Mouse (Mus musculus): ENCODE data around the gene Cnpy2.
"Not testable (repeated sequence)": the region's sequence is repeated elsewhere in the genome, so short reads cannot be mapped to it uniquely, and the experiment has no call there.

The Cnpy2 gene

DNA sequence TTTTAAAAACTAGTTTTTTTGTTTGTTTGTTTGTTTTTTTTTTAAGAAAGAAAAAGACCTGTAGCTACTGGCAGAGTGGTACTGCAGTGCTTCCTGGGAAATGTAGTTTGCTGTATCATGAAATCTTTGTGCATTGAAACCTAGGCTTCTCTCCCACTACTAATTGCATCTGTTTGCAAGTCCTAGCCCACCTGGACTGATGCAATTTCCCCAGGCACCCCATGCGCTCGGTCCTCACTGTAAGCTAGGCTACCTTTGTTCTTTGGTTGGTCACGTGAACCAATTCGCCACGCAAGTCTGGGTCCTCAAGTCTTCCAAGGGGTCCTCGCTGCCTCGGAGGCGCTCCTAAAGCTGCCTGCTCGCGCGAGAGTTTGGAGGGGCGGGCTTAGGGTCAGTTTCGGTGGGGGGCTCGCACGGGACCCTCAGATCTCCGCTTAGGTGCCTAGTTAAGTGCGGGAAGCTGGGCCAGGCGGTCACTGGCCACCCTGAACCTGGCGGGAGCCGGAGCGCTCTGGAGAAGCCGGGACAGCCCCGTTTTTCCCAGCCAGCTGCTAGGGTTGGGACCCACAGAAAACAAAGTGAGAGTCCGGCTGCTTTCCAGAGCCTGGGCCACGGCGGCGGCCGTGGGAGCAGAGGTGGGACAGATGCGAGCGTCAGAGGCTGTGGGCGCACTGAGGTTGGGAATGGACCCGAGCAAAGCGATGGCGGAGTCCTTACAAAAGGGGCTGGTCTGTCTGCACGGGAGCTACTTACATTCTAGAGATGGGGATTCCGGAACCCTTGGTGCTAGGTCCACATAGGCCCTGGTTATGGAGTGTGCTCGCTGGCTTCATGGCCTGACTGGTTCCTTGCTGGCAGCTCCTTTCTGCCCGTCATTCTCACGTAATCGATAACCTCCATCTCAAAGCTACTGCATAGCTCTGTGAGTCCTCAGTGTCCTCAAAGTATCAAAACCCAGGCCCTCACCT lies at the start of gene Cnpy2:
TSS of gene Cnpy2 (plus strand) at position 319 of the 968 bp plus-strand sequence.
- DNase-seq (ENCODE audit: low read depth): peak; percentile 84

DNA sequence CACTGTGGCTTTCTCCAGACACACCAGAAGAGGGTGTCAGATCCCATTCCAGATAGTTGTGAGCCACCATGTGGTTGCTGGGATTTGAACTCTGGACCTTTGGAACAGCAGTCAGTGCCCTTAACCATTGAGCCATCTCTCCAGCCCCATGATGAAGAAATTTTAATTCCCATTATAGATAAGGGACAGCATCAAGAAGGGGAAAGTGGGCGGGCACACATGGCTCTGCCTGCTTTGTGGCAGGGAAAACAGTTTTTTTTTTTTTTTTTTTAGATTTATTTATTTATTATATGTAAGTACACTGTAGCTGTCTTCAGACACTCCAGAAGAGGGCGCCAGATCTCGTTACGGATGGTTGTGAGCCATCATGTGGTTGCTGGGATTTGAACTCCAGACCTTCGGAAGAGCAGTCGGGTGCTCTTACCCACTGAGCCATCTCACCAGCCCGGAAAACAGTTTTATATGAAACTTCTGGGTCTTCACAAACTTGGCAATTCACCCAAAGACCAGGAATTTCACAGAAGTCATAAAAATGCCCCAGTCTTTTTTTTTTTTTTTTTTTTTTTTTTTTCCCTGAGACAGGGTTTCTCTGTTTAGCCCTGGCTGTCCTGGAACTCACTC lies 49.3 kb upstream of the Cnpy2 start:
- DNase-seq (ENCODE audit: low read depth): not testable (repeated sequence)

DNA sequence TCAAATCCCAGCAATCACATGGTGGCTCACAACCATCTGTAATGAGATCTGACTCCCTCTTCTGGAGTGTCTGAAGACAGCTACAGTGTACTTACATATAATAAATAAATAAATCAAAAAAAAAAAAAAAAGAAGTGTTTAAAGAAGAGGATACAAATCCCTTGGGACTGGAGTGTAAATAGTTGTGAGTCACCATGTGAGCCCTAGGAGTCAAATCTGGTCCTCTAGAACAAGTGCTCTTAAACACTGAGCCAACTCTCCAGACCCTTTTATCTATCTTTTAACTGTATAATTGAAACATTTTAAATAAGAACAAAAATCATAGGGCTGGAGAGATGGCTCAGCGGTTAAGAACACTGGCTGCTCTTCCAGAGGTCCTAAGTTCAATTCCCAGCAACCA lies 46.9 kb upstream of the Cnpy2 start:
- DNase-seq (ENCODE audit: low read depth): not testable (repeated sequence)

DNA sequence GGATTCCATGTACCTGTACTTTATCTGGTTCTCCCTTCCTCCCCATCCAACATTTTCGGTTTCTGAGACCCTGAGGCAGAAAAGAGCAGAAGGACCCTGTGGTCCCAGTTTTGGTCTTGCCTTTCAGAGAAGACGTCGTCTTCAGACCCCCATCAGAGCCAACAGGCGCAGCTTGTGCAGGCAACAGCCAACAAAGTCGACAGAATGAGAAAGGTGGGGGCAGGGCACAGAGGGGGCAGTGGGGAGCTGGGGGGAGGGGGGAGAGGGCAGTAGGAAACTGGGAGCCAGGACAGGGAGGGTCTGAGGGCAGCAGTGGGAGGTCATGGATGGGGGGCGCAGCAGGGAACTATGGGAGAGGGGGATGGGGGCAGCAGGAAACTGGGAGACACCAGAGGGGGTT lies 44.1 kb upstream of the Cnpy2 start:
- no peak for DNase-seq (ENCODE audit: low read depth)

DNA sequence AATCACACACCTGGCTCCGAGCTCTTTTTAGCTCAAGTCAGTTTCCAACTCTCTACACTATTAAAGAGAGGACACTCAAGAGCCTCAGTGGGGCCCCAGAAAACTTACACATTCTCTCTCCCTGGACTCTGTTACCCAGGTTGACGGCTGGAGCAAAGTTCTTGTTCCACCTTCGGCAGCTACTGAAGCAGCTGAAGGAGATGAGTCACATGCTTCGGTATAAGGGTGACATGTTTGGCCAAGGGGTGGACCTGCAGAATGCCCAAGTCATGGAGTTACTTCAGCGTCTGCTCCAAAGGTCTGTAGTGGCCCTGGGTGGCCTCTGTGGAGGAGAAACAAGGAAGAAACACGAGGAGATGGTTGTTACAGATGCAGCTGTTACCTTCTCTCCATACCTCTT lies 41.3 kb upstream of the Cnpy2 start:
- DNase-seq (ENCODE audit: low read depth): no peak

DNA sequence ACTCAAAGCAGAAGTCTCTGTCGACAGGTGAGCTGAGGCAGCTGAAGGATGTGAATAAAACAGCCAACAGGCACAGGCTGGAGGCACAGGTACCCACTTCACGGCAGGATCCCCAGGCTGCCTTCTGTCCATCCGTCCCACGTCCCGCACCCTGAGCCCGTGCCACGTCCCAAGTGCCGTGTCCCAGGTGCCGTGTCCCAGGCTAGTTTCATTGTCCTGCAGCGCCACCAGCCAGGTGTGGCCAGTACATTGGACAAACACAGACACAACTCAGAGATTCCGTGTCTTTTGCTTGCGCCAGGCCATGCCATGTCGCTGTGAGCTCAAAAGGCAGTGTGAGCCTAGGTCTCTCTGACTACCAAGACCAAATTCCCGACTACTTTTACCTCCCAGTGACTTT lies 40.6 kb upstream of the Cnpy2 start:
- no peak for DNase-seq (ENCODE audit: low read depth)

DNA sequence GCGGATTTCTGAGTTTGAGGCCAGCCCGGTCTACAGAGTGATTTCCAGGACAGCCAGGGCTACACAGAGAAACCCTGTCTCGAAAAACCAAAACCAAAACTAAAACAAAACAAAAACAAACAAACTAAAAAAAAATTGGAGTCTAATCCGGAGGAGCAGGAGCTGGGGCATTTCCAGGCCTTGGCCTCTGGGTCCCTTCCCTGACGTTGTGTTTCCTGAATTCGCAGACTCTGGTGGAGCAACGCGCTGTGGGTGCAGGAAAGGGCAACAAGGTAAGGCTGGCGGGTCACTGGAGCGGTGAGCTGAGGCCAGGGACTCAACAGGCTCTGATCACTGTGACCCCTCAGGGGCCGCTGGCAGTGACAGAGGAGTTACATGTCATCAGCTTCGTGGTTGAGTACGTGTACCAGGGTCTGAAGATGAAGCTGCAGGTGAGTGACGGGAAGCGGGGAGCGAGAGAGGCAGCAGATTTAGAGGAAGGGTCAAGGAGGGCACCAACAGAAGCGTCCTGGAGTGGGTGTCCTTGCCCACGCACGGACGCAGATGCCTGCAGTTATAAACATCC lies 39.3 kb upstream of the Cnpy2 start:
- DNase-seq (ENCODE audit: low read depth): no peak

DNA sequence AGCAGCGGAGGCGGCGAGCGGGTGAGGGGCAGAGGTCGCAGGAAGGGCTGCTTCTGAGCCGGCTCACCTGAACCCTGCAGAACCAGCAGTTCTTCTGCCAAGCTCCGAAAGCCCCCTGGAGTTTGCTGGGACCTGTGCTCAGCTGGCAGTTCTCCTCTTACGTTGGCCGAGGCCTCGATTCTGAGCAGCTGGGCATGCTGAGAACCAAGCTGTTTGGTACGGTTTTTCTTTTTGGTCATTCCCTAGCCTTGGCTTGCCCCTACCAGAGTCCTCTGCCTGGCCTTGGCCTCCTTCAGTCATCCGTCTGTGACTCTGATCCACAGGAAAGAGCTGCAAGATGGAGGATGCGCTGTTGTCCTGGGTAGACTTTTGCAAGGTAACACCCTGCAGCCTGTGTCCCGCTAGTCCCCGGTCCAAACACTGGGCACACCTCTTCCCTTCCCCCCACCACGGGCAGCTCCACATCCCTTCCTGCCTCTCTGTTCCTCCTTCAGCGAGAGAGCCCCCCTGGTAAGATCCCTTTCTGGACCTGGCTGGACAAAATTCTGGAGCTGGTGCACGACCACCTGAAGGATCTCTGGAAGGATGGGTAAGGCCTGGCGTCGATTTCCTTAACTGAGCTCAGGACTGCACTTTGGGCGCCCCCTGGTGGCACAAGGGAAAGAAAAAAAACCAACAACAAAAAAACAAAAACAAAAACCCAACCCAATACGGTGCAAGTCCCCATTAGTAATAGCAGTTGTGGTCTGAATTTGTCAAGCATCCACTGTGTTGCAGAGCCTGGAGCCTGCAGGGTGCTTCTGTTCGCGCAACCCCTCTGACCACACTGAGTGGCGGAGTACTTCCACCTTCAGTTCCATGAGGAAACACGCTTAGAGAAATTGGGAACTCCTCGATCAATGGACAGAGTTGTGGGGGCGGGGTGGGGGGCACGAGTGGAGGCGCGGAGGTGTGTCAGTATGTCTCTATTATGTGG lies 38.4 kb upstream of the Cnpy2 start:
- DNase-seq (ENCODE audit: low read depth): peak; percentile 78

DNA sequence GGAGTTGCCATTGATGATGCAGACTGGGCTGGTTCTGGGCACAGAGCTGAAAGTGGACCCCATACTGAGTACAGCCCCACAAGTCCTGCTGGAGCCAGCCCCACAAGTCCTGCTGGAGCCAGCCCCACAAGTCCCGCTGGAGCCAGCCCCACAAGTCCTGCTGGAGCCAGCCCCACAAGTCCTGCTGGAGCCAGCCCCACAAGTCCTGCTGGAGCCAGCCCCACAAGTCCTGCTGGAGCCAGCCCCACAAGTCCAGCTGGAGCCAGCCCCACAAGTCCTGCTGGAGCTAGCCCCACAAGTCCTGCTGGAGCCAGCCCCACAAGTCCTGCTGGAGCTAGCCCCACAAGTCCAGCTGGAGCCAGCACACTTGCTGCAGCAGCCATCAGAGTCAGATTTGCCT lies 31.7 kb upstream of the Cnpy2 start:
- not testable (repeated sequence) for DNase-seq (ENCODE audit: low read depth)

DNA sequence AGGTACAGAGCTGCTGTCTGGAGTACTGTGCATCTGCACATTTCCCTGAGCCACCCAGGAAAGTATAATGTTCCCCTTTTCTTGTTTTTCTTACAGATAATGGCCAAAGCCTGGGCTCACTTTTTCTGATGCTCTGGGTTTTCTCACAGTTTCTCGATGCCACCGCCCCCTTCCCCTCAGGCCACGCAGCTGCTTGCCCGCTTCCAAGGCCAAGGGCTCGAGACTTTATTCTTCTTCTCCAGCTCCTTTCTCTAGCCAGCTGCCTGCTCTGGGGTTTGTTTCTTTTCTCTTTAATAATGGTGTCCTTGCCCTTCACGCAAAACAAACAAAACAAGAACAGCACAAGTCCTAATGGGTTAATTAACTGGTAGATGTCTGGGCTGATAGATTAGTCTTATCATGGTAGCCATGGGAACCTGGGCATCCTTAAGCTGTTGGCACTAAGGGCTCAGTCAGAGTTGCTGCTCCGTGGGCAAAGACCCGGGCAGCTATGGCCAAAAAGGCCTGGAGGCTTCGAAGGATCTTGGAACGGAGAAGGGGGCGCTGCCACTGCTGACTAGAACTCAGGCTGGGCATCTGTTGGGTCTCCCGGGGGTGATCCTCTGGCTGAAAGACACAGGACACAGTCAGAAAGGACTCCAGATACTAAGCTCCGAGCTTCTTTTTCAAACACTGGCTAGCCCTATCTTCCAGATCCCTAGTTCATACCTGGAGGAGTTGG lies 25.7 kb upstream of the Cnpy2 start:
- DNase-seq (ENCODE audit: low read depth): no peak

DNA sequence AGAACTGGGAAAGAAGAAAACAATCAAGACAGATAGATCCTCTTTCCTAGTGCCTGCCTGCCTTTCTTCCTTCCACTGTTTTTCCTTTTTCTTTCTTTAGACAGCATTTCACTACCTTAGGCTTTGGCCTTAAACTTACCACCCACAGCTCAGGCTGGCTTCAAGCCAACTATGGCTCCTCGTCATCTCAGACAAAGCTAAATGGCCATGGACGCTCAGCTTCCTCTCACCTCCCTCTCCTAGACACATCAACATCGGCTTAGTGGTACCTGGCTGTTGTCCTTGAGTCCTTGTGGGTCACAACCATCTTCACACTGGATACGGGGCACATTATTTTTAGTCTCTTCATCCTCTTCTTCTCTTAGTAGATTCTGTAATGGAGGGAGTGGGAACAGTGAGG lies 25.0 kb upstream of the Cnpy2 start:
- no peak for DNase-seq (ENCODE audit: low read depth)

DNA sequence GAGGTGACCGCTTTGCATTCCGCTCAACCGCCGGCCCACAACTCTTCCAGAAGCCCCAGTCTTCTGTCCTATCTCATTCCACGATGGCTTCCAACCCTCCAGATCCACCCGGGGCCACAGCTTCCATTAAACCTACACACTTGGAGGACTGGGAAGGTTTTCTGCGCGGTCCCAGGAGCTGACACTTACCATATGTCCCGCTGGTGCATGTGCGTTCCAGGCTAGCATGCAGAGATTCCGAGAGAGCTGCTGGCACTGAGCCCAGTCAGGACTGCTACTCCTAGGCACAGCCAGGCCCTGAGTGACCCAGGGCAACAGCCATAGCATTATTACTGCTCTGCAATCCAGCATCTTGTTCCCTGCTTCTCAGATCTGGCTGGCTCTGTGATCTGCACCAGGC lies 24.6 kb upstream of the Cnpy2 start:
- no peak for DNase-seq (ENCODE audit: low read depth)

DNA sequence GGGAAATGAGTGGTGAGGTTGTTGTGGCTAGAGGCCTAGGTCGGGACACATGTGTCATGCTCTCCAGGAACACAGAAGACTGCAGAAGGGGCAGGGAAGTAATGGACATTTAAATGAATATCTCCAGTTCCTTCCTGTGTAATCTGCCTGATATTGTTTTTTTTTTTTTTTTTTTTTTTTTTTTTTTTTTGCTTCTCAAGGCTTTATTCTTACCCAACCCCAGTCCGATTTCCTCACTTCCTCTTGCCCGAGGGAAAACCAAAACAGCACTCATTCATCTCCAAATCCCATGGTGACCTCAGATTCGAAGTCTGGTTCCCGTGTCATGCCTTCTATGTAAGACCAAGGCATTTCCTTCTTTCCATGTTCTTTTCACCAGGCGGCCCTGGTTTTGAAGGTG lies 24.0 kb upstream of the Cnpy2 start:
- DNase-seq (ENCODE audit: low read depth): no peak

DNA sequence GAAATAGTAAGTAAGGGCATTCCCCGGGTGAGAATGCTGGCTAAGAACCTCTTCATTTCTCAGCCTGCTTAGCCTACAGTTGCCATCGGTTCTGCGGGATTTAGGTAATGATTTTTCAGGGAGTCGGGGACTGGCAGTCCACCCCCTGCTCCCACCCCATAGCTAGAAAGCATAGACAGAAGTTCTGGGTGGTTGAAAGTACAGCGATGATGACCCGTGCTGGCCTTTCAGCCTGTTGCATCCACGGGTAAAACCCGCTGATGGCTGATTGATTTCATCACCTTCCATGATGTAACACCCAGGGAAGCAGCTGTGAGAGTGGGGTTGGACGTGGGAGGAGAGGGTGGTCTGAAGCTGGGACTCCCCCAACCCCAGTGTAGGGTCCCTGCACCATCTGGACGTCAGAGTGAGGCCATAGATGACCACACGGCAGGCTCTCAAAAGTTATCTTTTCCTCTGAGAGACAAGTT lies 23.5 kb upstream of the Cnpy2 start, which contains the start of gene Il23a:
TSS of gene Il23a (minus strand) at position 51 of the 470 bp plus-strand sequence.
- no peak for DNase-seq (ENCODE audit: low read depth)

DNA sequence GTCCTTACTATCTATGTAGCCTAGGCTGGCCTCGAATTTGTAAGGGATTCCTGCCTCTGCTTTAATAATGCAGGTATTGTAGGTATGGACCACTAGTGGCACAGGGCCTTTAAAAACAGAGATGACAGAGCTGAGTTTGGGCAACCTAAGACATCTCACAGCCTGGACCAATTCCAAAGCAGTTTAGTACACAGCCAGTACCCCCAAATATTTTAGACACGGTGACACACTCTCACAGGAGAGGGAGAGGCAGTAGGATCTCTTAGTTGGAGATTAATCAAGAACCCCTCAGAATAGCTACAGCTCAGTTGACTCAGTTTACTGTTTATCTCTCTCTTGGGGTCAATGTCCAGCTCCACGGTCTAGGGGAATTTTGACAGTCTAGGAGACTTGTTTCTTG lies 19.9 kb upstream of the Cnpy2 start:
- peak; percentile 27 for DNase-seq (ENCODE audit: low read depth)

DNA sequence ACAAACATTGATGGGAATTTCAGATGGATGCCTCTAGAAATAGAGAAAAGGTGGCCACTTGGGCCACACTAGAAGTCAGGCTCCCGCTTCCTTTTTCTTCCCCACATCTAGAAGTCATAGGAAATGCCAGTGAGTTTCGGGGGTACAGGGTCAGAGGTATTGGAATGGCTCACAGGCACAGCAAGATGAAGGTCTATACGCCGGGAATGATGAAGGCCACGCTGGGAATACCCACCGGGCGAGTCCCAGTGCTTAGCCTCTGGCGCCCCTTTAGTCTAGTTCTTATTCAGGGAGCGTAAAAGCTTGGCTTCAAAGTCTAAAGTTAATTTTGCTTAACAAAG lies 19.5 kb upstream of the Cnpy2 start:
- no peak for DNase-seq (ENCODE audit: low read depth)

DNA sequence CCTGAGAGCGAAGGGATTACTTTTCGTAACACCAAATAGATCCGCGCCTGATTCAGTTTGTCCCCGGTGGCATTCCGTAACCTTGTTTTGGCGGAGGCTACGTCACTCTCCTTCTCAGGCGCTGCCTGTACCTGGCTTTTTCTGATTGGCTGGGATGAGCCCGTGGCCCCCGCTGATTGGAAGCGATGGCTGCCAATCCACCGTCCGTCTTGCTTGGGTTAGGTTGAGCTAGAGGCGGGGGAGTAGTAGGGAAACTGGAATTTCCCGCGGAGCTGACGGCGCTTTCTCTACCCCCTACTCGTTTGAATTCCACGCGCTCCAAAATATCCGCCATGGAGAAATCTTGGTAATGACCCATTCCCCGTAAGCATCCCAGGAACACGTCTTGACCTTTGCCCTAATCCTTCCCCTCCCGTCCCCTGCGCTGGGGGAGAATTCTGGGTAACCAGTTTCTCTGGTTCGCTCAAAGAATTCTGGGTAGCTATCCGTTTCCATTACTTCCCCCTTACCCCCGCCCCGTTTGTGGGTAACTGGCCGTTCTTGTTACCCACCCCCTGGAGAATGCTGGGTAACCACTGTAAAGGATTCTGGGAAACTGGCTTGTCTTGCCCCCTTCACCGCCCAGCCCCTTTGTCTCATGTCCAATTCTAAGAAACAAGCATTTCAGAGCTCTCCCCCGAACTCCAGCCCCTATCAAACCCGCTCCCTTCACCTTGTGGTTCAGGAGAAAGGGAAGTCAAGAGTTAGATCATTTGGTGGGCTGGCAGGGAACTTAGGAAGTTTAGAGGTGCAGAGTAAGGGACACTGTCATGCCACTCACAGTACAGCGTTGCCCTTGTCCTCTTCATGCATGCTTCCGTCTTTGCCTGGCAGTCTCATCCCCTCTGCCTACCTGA lies 18.9 kb upstream of the Cnpy2 start, which contains the start of gene Pan2:
TSS of gene Pan2 (plus strand) at position 210 of the 896 bp plus-strand sequence.
- peak; percentile 100 for DNase-seq (ENCODE audit: low read depth)

DNA sequence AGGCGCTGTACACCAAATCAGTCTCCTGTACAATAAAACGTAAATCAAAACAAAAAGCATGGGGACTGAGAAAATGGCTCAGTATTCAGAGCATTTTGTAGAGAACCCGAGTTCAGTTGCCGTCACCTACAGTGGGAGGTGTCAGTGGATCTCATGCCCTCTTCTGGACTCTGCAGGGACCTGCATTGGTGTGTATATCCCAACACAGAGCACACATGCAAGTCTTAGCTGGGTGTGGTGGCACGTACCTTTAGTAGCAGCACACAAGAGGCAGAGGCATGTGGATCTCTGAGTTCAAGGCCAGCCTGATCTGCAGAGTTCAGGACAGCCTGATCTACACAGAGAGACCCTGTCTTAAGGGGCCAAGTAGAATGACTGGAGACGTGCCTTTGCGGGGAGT lies 12.6 kb upstream of the Cnpy2 start:
- no peak for DNase-seq (ENCODE audit: low read depth)

DNA sequence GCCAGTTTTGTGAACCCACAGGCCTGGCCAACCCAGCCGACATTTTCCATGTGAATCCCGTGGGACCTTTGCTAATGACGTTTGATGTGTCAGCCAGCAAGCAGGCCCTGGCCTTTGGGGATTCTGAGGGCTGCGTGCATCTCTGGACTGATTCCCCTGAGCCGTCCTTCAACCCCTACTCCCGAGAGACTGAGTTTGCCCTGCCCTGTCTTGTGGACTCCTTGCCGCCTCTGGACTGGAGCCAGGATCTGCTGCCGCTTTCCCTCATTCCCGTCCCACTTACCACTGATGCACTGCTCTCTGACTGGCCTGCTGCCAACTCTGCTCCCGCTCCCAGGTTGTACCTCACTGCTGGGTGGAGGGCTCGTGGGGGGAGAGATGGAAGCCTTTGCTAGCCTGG lies 12.1 kb upstream of the Cnpy2 start:
- no peak for DNase-seq (ENCODE audit: low read depth)

DNA sequence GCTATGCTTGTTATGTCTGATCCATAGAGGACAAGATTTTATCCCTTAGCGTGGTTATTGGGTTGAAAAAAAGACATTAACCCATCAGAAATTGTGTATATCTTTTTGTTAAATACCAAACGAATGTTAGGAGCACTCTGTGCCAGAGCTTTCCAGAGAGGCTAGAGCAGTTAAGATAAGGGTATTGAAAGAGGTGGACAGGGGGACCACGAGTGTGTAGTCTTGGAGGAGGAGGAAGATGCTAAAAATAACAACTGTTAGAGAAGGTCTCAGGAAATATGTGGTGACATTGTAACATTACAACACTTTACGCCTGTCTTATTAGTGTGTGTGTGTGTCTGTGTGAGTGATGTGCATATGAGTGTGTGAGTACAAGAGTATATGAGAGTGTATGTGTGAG lies 11.4 kb upstream of the Cnpy2 start:
- no peak for DNase-seq (ENCODE audit: low read depth)
